Mouse (Mus musculus): Measurements from ENCODE around the gene Cd47.

GRCm38 (mm10) chr16:49936793-49937192 is 136.5 kb downstream of the Cd47 start:
- TF ChIP-seq CTCF (IDR thresholded peaks at IDR 0.05; ENCODE audit: borderline replicate concordance, control insufficient read depth, extremely low read depth, insufficient read depth, low read length, poor library complexity), result no peak
- no peak for TF ChIP-seq POLR2A (IDR thresholded peaks at IDR 0.05; ENCODE audit: control insufficient read depth, extremely low read depth, insufficient read depth, low read length, poor library complexity)

All from thymus, adult 2 months (tissue).